Mouse (Mus musculus): ENCODE results near the gene Nacc1. TPM values are rescaled to one million over a fixed set of nuclear protein-coding genes. Genes with fewer than 3 reads are reported as not detected.

Nacc1 gene
- polyA plus RNA-seq, 1 experiment from 2014 or later = 15.9 TPM

- H3K4me2 ChIP-seq (ENCODE audit: low read length) = no peak overlapping the region
- no peak for ATAC-seq (replicated peaks; ENCODE audit: low FRiP score, low read depth)
These were observed 46.9 kb downstream of the Nacc1 start for GRCm38 (mm10) chr8:84640617-84641294.

DNA sequence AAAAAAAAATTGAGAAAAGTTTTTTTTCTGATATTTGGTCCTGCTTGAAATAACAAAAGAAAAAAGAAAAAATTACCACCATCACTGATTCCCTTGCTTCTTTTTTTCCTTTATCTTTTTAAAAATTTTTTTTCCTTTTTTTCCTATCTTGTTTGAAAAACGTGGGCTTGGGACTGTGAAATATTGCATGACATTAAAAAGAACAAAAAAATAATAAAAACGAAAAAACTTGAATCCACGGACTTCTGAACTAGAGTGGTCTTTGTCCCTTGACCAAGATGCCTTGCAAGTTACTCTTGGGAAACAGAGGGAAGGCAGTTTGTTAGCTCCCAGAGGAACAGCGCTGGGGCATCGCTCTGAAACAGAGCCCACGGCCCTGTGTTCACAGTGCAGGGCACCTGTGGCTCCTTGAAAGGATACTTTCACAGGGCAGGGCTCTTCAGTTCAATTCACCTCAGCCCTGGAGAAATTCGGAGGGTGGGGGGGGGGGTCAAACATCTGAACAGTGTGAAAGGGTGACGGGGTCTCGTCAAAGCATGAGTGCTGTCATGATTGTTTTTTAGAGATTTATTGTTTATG, 47.6 kb downstream of the Nacc1 start:
- peak overlapping the region; percentile 58 for H3K4me2 ChIP-seq (ENCODE audit: low read length)
- no peak for DNase-seq (ENCODE audit: low spot score)
- no peaks in the 10 kb centered on the region for H3K27me3 ChIP-seq (ENCODE audit: insufficient read depth, low read length)
- 19% methylated on average over 9 of the region's 9 CpGs for WGBS
- H3K4me3 ChIP-seq (replicated peaks; ENCODE audit: low read depth, low read length) = peak overlapping the region; percentile 43
- no peak for ATAC-seq (replicated peaks; ENCODE audit: low FRiP score, low read depth)
- H3K27ac ChIP-seq = no peak overlapping the region
- H3K9me3 ChIP-seq (replicated peaks; ENCODE audit: low read length) = no peaks in the 10 kb centered on the region
- TF ChIP-seq CTCF (IDR thresholded peaks at IDR 0.05; ENCODE audit: low read depth) = no peak
- H3K4me1 ChIP-seq (replicated peaks; ENCODE audit: insufficient read depth, low read length) = no peaks in the 10 kb centered on the region; the same call in 1 of the 2 replicates
- H3K36me3 ChIP-seq (ENCODE audit: insufficient read depth, low read length) = no peaks in the 10 kb centered on the region
- no peak overlapping the region for H3K9ac ChIP-seq (ENCODE audit: low read depth, low read length)

More at GRCm38 (mm10) chr8:84640617-84641294, 46.9 kb downstream of the Nacc1 start:
- no peak for DNase-seq (ENCODE audit: low spot score)
- H3K4me3 ChIP-seq (replicated peaks; ENCODE audit: low read depth, low read length) = no peak overlapping the region
- H3K9me3 ChIP-seq (replicated peaks; ENCODE audit: low read length) = no peaks in the 10 kb centered on the region
- WGBS = 76% methylated on average over 7 of the region's 7 CpGs
- H3K36me3 ChIP-seq (ENCODE audit: insufficient read depth, low read length) = no peaks in the 10 kb centered on the region
- H3K4me1 ChIP-seq (replicated peaks; ENCODE audit: insufficient read depth, low read length) = no peaks in the 10 kb centered on the region
- no peaks in the 10 kb centered on the region for H3K27me3 ChIP-seq (ENCODE audit: insufficient read depth, low read length)
- no peak overlapping the region for H3K27ac ChIP-seq
- H3K9ac ChIP-seq (ENCODE audit: low read depth, low read length) = no peak overlapping the region
- no peak for TF ChIP-seq CTCF (IDR thresholded peaks at IDR 0.05; ENCODE audit: low read depth)

DNA sequence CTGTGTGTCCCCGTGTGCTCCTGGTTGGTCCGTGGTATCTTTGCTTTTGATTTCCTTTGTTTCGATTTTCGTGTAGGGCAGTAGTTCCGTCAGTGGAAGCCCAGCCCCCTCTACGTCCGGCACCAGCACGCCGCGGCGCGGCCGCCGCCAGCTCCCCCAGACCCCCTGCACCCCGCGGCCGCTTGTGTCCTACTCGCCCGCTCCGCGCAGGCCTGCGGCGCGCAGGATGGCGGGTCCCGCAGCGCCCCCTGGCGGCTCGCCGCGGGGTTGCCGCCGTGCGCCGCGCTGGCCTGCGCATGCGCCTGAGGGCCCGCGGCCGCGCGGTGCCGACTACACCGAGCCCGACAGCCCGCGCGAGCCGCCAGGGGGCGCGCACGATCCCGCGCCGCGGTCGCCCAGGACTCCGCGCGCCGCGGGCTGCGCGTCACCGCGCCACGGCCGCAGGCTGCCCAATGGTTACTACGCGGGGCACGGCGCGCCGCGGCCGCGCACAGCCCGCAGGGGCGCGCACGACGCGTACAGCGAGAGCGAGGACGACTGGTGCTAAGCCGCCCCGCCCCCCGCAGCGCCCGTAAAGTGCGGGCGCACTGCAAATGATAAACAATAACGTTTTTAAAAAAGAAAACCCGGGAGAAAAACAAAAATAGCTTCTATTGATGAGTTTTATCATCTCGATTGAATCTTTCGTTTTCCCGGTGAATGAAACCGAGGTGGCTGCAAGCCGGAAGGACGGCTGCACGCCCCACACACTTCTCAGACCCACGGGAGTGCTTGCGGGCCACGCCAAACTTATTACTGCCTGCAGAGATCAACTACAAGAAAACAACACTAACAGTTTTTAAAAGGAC, 48.3 kb downstream of the Nacc1 start:
- peak; percentile 65 for TF ChIP-seq CTCF (IDR thresholded peaks at IDR 0.05; ENCODE audit: low read depth)
- Histone ChIP-seq H3K36me3 (ENCODE audit: insufficient read depth, low read length) (no peaks in the 10 kb centered on the region), H3K9ac (ENCODE audit: low read depth, low read length) (peak overlapping the region; percentile 77), H3K27ac (peak overlapping the region; percentile 89), H3K9me3 (replicated peaks; ENCODE audit: low read length) (no peaks in the 10 kb centered on the region), H3K4me1 (replicated peaks; ENCODE audit: insufficient read depth, low read length) (no peaks in the 10 kb centered on the region; the same call in 1 of the 2 replicates), H3K27me3 (ENCODE audit: insufficient read depth, low read length) (no peaks in the 10 kb centered on the region), H3K4me3 (replicated peaks; ENCODE audit: low read depth, low read length) (peak overlapping the region; percentile 53), H3K4me2 (ENCODE audit: low read length) (peak overlapping the region; percentile 87)
- under 1% methylated on average over 88 of the region's 106 CpGs for WGBS
- DNase-seq (ENCODE audit: low spot score) (peak; percentile 94), ATAC-seq (replicated peaks; ENCODE audit: low FRiP score, low read depth) (peak; percentile 92)

DNA sequence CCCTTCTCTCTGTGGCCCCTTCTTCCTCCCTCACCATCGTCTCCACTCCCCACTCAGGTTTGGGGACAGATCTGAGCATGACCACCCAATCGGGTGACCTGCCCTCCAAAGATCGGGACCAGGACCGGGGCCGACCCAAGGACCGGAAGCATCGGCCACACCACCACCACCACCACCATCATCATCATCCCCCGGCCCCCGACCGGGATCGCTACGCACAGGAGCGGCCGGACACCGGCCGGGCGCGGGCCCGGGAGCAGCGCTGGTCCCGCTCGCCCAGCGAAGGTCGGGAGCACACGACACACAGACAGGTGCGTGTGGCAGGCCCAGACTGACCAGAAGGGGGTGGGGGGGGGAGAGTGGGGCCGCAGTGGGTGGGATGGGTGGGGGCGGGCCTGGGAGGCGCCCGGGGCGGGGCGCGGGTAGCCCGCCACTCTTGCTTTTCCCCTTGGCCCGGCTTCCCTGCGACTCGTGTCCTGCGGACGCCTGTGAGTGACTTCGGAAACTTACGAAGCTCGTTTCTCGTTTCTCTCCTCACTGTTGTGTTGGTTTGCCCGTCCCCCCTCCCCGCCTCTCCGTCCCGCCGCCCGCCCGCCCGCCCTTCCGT, 49.0 kb downstream of the Nacc1 start:
- H3K9me3 ChIP-seq (replicated peaks; ENCODE audit: low read length) = no peaks in the 10 kb centered on the region
- H3K9ac ChIP-seq (ENCODE audit: low read depth, low read length) = peak overlapping the region; percentile 77
- H3K27ac ChIP-seq = peak overlapping the region; percentile 89
- 0% methylated on average over 43 of the region's 52 CpGs for WGBS
- no peaks in the 10 kb centered on the region for H3K36me3 ChIP-seq (ENCODE audit: insufficient read depth, low read length)
- TF ChIP-seq CTCF (IDR thresholded peaks at IDR 0.05; ENCODE audit: low read depth) = no peak
- H3K4me1 ChIP-seq (replicated peaks; ENCODE audit: insufficient read depth, low read length) = no peaks in the 10 kb centered on the region; the same call in 1 of the 2 replicates
- H3K27me3 ChIP-seq (ENCODE audit: insufficient read depth, low read length) = no peaks in the 10 kb centered on the region
- peak overlapping the region; percentile 87 for H3K4me2 ChIP-seq (ENCODE audit: low read length)
- DNase-seq (ENCODE audit: low spot score) = no peak
- ATAC-seq (replicated peaks; ENCODE audit: low FRiP score, low read depth) = peak; percentile 15
- peak overlapping the region; percentile 53 for H3K4me3 ChIP-seq (replicated peaks; ENCODE audit: low read depth, low read length)

GRCm38 (mm10) chr8:84637946-84638554, 49.6 kb downstream of the Nacc1 start:
- WGBS = 31% methylated on average over 8 of the region's 8 CpGs
- TF ChIP-seq CTCF (IDR thresholded peaks at IDR 0.05; ENCODE audit: low read depth) = no peak
- Histone ChIP-seq H3K4me2 (ENCODE audit: low read length) (peak overlapping the region; percentile 87), H3K36me3 (ENCODE audit: insufficient read depth, low read length) (no peaks in the 10 kb centered on the region), H3K27ac (peak overlapping the region; percentile 89), H3K4me1 (replicated peaks; ENCODE audit: insufficient read depth, low read length) (no peaks in the 10 kb centered on the region; the same call in 1 of the 2 replicates), H3K4me3 (replicated peaks; ENCODE audit: low read depth, low read length) (peak overlapping the region; percentile 53), H3K9ac (ENCODE audit: low read depth, low read length) (peak overlapping the region; percentile 77), H3K9me3 (replicated peaks; ENCODE audit: low read length) (no peaks in the 10 kb centered on the region), H3K27me3 (ENCODE audit: insufficient read depth, low read length) (no peaks in the 10 kb centered on the region)
- ATAC-seq (replicated peaks; ENCODE audit: low FRiP score, low read depth) (no peak), DNase-seq (ENCODE audit: low spot score) (peak; percentile 15)

Data from kidney, postnatal 0 days (tissue).